Mouse (Mus musculus): ENCODE data around the gene Zfyve28.
A peak's percentile ranks its signal among the peaks of the same experiment; 100 is the strongest.

Gene Zfyve28

DNA sequence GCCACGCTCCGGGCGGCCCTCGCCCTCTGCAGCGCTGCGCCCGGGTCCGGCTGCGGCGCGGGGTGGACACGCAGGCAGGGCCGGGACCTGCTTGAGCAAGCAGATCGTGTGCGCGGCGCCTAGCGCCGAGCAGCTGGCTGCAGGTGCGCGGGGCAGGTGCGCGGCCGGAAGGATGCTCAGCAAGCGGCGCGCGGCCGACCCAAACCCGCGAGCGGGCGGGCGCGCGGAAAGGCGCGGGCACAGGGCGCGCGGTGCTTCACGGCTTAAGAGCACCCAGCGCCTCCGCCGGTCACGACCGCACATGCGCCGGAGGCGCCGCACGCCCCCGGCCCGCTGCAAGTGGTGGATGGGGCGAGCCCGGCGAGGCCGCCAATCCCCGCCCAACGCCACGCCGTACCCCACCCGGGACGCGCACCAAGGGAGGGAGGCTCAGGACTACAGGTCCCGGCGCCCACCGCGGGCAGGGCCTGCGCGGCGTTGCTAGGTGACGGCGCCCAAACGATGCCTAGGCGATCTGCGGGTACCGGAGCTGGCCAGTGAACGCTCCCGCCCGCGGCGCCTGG lies at the start of gene Zfyve28, which contains the start of gene Cfap99:
Gene Zfyve28, minus strand, starts transcription at position 296 of the 563 bp plus-strand sequence.
Gene Cfap99, plus strand, starts transcription at position 447 of the 563 bp plus-strand sequence.
- DNase-seq, result peak; percentile 57

DNA sequence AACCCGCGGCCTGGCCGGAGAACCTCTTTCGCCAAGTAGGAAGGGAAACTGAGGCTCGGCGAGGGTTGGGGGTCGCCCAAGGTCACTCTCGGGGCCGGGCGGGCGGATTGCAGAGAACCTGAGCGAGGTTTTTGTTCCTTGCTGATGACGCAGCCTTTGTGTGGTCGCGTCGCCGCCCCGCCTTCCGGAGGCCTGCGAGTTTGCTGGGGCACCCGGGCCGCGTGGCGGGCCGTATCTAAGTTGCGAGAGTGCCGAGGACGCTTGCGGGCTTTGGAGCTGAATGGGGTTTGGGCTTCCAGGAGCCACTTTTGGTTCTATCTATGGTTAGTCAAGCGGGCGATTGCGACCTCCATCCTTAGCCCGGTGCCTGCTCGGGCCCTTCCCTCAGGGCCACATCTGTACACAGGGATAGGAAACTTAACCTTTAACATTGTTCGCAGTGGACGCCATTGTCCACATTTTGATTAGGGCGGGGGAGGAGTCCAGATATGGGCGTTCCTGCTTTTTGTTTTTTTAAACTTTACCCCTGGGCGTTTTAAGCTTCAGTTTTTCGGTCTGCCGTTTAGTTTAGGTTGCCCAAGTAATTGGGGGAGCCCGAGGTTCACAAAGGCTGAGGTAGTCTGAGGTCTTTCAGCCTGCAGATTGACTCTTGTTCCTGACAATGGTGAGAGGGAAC lies 48.7 kb upstream of the Zfyve28 start:
- DNase-seq, result peak; percentile 80

DNA sequence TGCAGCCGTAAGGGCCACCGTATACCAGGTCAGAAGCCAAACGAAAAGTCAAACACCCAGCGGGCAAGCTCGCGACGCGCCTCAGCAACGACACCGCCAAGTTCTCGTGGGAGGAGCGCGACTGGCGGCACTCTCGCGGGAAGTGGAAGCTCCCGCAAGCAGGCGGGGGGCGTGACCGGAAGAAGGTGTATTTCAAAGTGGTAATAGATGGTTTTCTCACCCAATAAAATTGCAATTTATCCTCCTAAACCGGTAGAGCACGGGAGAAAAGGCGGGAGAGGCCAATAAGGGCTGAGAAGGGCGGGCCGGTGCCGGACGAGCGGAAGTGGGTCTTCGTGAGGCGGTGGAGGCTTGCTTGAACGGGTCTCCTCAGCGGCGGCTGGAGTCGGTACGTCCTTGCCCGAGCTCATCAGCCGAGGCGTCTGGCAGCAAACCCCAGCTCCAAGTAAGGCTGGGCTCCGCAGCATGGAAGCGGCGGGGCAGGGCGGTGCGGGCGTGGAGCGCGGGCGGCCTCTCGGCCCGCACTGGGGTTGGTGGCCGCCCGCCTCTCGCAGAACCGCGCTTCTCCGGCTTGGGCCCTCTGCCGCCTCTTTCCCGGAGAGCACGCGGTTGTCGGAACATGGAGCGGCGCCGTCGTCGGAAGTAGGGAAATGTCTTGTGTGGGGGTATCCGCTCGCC lies 48.0 kb upstream of the Zfyve28 start, which contains the start of gene Rnf4:
Gene Rnf4, plus strand, starts transcription at position 193 of the 678 bp plus-strand sequence.
- DNase-seq, result peak; percentile 98

DNA sequence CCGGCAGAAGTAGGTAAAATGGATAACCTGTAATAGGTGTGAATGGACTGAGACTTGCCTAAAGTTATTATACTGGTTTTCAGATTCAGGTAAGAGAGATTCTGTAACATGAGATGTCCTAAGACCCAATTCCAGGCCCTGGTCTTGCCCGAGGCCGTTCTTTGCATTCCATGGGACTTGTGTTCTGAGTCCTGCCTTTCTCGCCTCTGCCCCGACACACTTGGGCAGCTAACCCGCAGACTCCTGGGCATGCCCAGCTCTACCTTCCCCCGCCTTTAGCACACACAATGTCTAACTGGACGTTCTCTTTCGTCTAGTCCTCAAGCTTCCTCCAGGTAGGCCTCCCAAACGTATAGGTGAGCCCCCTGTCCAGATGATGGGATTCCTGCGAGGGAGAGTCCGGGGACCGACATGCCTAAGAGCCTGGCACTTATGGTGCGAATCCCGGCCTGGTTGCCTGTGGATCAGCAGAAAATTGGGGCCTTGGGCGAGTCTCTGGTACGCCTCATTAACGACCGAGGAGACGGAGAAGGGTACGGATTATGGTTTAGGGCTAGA lies 47.4 kb upstream of the Zfyve28 start:
- peak; percentile 51 for DNase-seq

DNA sequence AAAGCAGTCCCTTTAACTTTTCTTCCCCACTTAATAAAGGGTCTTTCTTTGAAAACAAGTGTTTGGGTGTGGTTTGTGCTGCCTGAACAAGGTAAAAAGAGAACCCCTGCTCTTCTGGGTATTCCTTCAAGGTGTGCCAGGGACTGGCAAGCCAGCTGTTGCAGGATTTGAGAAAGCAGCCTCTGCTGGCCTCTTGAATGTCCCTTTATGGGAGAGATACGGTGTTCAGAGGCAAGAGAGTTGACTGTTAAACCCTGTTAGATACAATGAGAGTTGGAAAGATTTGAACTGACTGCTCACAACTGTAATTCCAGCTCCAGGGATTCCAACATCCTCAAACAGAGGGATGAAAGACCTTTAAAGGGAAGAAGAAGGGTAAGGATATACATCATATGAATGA lies 45.8 kb upstream of the Zfyve28 start:
- DNase-seq, result no peak

DNA sequence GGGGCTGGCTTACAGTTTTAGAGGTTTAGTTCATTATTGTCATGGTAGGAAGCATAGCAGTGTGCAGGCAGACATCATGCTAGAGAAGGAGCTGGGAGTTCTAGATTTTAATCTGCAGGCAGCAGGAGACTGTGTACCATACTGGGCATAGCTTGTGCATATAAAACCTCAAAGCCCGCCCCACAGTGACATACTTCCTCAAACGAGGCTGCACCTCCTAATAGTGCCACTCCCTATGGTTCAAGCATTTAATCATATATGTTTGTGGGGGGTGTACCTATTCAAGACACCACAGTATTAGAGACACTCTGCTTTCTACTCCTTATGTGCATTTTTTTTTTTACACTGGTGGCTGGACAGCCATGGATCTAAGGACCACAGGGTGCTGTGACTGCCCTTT lies 41.9 kb upstream of the Zfyve28 start:
- no peak for DNase-seq

DNA sequence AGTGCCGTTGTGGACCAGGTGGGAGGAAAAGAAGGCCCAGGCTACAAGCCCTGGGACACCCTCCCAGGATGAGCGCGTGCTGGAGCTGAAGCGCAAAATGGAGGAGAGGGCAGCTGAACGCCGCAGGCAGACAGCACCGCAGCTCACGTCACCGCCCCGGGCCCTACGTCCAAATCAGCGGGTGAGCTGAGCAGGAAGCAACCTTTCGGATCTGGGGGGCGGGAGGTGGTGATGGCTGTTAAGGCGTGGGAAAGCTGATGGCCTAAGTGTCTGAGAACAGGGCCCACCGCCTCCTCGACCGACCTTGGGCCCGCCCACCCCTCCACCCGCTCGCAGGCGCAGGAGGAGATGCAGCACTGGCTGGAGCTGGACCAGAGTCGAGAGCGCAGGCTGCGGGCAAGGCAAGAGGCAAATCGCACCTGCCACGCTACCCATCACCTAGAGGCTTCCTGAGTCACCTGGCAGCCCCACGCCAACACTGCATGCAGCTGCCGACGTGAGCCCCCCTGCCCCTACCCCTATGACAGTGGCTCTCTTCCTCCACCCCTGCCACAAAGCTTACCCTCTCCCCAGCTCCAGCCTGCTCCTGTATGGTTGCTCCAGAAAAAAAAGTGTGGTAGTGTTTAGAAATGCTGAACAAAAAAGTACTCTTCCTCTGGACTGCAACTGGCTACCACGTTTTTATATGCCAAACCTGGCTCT lies 38.8 kb upstream of the Zfyve28 start:
- peak; percentile 24 for DNase-seq

DNA sequence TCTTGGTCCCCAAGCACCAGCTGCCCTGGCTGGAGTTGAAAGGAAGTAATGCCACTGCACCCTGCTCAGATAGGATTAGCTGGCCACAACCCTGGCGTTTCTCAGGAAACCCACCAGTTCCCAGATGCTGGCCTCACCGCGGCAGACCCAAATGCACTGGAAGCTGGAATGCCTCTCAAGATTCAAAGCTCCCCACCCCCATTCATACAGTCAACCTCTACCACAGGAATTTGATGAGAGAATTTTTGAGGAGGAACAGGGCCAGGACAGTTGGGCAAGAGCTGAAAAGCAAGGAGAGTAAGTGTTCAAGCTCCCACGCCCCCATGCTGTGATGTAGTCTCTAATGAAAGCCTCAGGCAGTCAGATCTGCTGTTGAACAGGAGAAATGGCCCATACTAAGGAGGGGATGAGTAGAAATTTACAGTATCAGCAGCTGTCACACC lies 38.0 kb upstream of the Zfyve28 start:
- no peak for DNase-seq

DNA sequence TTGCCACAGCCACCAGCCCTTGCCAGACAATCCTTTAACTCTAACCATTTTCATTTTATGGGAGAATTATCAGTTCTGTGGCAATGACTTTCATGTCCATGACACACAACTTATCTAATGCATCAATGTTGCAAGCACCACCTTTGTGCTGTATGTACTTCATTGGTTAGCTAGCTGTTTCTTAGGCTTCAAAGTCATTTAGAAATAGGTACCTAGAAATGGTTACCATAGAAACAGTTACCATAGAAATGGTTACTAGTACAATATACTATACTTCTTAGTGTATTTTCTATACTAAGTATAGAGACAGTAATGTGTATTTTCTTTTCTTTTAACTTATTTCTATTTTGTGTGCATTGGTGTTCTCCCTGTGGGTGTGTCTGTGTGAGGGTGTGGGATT lies 37.0 kb upstream of the Zfyve28 start:
- DNase-seq, result no peak

DNA sequence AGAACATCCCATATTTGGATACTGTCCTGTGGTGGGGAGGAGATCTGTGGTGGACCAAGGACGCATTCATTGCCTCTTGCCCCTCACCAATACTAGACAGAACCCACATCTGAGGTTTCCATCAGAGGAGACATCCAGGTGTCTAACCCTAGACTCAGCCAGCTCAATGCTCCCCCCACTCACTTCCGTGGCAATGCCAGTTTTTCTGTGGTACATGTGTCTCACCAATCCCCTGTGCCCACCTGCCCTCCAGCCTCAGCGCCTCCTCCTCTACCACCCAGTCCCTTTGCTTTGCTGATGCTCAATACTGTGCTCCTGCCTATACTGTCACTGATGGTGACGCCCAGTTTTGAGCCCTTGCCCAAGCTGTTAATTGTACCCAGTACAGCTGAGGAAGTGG lies 33.0 kb upstream of the Zfyve28 start:
- DNase-seq, result no peak

DNA sequence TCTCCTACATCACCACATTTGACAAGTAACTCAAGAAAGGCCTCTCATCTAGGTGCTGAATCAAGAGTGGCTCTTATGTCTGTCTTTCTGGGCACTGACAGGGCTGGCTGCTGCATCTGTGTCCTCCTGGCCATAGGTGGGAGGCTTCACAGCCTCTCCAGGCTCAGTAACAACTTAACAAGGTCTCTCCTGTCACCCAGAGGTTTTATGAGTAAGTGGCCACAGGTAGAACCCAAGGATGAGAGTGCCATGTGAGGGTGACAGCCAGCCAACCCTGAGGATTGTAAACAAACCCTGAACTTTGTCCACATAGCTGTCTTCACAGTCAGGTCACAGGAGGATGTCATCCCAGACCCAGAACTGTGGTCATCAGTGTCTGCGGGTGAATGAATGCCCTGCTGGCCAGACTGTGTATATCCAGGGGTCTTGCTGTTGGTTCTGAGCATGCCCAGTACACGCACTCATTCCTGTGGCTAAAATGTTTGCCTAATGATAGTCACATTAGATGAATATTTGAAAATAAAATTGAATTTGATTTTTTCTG lies 31.3 kb upstream of the Zfyve28 start:
- DNase-seq, result no peak

DNA sequence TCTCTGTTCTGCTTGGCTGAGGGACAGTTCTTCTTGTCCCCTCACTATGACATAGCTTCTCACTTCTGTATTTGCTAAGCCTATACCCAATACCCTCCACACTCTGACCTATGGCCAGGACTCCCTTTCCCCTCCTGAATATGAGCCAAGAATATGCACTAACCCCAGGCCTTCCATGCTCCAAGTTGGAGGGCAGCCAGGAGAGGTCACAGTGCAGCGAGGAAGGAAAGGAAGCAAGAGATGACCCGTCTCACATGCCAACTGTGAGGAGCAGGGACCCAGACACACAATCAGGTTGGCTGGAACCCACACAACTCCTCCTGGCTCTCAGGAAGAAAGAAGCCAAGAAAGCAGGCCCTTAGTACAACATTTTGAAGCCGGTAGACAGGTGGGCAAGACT lies 20.8 kb upstream of the Zfyve28 start:
- DNase-seq, result no peak

DNA sequence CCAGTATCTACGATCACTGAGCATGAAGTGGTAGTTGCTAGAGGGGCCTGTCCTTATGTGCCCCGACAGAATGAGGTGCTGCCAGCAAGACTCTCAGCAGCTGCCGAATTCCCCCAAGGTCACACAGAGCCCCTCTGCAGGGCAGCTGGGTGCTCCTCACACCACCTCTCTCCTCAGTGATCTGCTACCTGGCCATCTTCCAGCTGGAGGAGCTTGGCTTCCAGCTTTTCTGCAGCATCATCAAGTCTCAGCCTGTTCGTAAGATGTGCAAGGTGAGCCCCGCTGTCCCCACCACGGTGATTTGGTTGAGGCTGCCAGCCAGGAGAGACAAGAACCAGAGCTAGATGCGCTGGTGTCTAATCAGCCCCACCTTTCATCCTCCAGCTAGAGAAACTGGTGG lies 14.1 kb upstream of the Zfyve28 start:
- no peak for DNase-seq

DNA sequence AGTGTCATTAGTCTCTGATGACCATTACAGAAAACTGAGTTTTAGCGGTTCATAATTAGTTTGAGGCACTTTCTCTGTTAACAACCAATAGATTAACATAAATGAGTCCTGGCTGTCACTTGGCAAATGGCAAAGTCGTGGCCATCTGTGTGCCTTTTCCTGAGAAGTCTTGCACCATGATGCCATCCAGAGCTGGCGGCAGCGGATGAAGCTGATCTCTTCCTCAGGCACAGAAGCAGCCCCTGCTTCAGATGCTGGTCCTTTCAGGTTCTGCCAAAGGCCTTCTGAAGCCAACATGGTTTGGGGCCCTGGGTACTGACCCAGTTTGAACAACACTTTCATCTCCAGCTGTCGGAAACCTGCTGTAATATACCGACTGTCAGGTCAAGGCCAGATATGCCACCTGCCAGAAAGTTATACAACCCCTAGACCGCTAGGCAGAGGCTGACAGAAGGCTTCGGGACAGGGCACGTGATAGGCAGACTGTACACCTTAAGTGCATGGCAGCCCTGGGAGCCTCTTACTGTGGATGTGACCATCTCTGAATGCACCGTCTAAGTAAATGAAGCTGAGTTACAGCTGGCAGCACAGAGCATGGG lies 10.8 kb upstream of the Zfyve28 start:
- no peak for DNase-seq

DNA sequence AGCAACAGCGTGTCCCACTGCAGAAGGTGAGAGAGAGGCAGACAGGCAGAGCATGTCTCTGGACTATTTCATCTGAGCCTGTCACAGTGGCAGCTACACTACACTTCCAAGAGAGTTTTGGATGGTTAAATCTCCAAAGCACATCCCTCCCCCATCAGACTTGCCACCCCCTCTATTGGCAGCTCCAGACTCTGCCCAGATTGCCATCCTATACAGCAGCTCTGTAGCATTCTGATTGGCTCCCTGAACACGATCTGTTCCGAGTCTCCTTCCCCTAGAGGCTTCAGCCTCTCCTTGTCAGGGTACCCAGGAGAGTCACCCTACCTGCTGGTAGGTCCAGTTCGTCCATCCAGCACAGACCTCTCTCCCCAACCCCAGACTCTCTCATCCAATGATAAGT lies 9.8 kb upstream of the Zfyve28 start:
- DNase-seq, result no peak

DNA sequence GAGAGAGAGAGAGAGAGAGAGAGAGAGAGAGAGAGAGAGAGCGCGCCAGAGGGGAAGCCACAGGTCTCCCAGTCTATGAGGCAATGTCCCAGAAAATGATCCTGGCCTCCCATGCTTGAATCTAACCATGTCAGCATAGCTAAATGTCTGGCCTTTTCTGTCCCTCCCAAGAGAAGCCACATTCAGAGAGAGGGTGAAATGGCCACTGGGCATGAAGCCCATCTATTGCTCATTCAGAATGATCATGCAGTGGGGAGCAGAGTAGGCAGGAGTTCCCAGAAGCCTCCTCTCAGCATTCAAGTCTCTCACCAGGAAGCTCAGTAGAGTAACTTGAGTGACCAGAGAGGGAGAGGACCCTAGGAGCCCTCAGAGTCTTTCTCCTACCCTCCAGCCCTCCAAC lies 6.9 kb upstream of the Zfyve28 start:
- no peak for DNase-seq

DNA sequence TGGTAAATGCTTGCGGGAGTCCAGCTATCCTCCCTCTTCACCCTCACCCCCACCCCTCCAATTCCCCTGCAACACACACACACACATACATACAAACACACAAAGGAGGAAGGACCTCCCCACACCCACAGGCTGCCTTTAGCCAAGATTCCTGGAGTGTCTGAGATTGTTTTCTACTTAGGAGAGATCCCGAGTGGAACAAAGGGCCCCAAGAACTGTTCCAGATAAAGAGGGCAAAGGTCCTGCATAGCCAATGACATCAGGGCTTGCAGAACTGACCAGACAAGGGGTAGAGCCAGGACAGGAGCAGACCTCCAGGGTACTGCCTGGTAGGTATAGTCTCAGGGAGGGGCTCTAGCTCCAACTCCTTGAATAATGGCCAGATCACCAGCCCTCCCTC lies 6.4 kb upstream of the Zfyve28 start:
- DNase-seq, result no peak

DNA sequence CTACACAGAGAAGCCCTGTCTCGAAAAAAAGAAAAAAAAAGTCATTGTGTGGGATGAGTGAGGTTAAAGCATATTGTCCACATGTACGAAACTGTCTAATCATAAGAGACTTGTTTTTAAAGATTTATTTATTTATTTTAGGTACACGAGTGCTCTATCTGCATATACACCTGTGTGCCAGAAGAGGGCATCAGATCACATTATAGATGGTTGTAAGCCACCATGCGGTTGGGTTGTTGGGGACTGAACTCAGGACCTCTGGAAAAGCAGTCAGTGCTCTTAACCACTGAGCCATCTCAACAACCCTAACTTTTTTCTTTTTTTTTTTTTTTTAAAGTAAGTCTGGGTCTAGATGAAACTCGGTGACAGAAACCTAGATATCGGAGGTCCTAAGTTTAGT lies 5.1 kb upstream of the Zfyve28 start:
- DNase-seq, result no peak

DNA sequence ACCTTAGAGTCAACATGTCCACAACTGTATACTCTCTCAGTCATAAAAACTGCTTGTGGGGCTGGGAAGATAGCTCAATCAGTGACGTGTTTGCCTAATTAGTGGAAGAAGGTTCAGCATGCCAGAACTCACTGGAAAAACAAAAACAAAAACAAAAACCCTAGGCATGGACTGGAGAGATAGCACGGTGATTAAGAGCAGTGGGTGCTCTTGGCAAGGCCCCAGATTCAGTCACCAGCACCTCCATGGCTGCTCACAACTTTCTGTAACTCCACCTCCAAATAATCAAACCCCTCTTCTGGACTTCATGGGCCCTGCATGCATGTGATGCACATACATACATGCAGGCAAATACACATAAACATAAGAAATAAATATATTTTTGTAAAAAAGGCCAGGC lies 1.0 kb upstream of the Zfyve28 start:
- no peak for DNase-seq

DNA sequence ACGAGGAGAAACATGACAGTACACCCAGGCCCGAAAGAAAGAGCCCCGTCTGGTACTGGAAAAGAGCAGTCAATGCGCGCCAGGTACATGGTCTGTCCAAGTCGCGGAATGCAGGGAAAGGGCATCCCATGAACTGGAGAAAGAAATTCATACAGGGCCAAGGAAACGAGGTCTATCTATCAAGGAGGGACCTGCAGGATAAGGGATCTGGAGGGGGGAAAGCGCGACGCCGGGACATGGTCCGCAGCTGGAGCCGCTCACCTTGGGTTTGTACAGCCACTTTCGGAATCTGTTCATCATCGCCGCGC lies 457 bp downstream of the Zfyve28 start:
- no peak for DNase-seq

DNA sequence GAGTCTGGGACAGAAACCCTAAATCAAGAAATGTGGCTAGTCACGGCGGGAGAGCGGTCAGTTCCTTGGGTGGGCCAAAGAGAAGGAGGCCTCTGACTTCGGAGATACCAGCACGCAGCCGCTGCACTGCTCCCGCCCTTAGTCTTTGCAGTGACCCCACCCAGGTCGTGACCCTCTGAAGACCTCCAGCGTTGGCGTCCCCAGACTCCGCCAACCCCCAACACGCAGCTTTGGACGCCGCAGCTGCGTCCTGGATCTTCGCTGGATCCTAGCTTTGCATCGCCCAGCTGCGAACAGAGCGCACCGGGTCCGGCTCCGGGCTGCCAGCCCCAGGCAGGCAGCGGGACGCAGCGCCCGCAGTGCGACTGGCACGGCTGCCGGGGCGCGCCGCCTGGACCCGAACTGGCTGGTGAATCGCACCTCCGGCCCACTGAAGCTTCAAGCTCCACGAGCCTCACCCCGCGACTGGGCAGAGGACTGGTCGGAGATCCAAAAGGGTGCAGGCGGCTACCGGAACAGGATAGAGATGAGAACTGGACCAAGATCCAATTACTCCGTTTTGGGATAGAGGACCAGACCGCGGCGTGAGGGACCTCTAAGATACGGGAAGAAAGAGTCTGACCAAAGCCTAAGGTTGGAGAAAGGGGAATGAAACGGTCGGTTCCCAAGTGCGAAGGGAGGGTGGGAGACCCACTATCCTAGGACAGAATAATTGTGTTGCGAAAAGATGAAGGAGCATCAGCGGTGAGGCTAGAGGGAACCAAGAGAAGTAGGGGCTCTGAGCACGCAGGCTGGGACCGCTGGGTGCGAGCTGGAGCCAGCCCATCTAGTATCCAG lies 1.0 kb downstream of the Zfyve28 start:
- no peak for DNase-seq

DNA sequence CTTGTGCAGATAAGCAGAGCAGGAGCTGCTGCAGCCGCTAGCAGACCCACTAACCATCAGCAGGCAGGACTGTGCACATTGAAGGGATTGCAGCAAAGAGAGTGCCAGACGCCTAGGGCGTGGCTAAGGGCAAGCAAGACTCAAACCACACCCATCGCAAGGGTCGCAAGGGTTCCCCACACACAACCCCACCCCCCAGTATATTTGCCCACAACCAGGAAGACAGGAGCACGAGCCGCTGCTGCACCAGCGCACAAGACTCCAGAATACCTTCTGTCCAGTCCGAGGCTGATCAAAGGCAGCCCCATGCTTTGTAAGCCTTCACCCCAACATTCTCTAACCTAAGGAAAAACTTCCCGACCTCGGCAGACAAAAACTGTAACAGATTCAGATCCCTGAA lies 1.7 kb downstream of the Zfyve28 start:
- DNase-seq, result no peak
